Mouse (Mus musculus) CH12.LX (cell line): ENCODE data around the gene D330045A20Rik. TPM values are rescaled to one million over a fixed set of nuclear protein-coding genes. Genes with fewer than 3 reads are reported as not detected.
A peak's percentile ranks its signal among the peaks of the same experiment; 100 is the strongest.
"Not testable (repeated sequence)": the region's sequence is repeated elsewhere in the genome, so short reads cannot be mapped to it uniquely, and the experiment has no call there.

Source experiments
- DNase-seq: peaks from one replicate; pipeline ENCODE4 v3.0.0-alpha.2; 2013; ENCODE audit errors: extremely low read depth
- H3K27ac ChIP-seq: 2 replicates; pipeline ENCODE4 v1.5.1; 2012; ENCODE audit warnings: low read depth, mild to moderate bottlenecking, control low read depth, moderate library complexity; ENCODE audit not compliant: insufficient read depth
- H3K27me3 ChIP-seq: replicated peaks from 2 replicates; pipeline ENCODE3; 2012; ENCODE audit warnings: inconsistent platforms
- H3K36me3 ChIP-seq, 2 experiments: replicated peaks in 1 of 2; 2 replicates each; pipeline versions ENCODE3 to v1.6.1; 2012; ENCODE audit warnings: inconsistent platforms in 1 of 2, low read length in 1 of 2, mild to moderate bottlenecking in 1 of 2, mixed read lengths in 1 of 2, moderate library complexity in 1 of 2; ENCODE audit not compliant: control insufficient read depth in 1 of 2, insufficient read depth in 1 of 2
- H3K4me1 ChIP-seq, 2 experiments: 2 replicates each; pipeline ENCODE4 v1.6.1; 2012; ENCODE audit warnings: inconsistent platforms in 1 of 2, moderate library complexity in 1 of 2; ENCODE audit not compliant: insufficient read depth in 2 of 2, control insufficient read depth in 1 of 2
- H3K4me2 ChIP-seq: 2 replicates; pipeline ENCODE4 v1.6.1; 2012; ENCODE audit warnings: low read depth, mild to moderate bottlenecking, control low read depth; ENCODE audit not compliant: poor library complexity, insufficient read depth, severe bottlenecking
- H3K4me3 ChIP-seq, 3 experiments: fragments of 150-350 bp in 1 of 3; sonication (generic) in 1 of 3; replicated peaks in 1 of 3; 2 replicates each; pipeline versions ENCODE3 to v1.5.1; 2011 to 2012; ENCODE audit warnings: low read depth in 2 of 3, low read length in 2 of 3, mild to moderate bottlenecking in 2 of 3, moderate library complexity in 2 of 3, control low read depth in 1 of 3, improper control_type of control experiment in 1 of 3, inconsistent platforms in 1 of 3, mixed read lengths in 1 of 3; ENCODE audit not compliant: poor library complexity in 1 of 3
- H3K79me2 ChIP-seq: replicated peaks from 2 replicates; pipeline ENCODE4 v1.6.1; 2012; ENCODE audit warnings: mild to moderate bottlenecking, moderate library complexity; ENCODE audit not compliant: control insufficient read depth, poor library complexity, insufficient read depth, severe bottlenecking; ENCODE audit errors: extremely low read depth
- H3K9ac ChIP-seq: 2 replicates; pipeline ENCODE4 v1.6.1; 2012; ENCODE audit warnings: low read depth, mild to moderate bottlenecking, control low read depth, moderate library complexity; ENCODE audit not compliant: insufficient read depth
- H3K9me3 ChIP-seq: replicated peaks from 2 replicates; pipeline ENCODE3; 2012; ENCODE audit warnings: low read length, inconsistent platforms, mixed read lengths
- CHD1 ChIP-seq: IDR thresholded peaks from 2 replicates; pipeline ENCODE4 v1.6.1; 2012; ENCODE audit warnings: low read depth, low read length, improper control_type of control experiment, inconsistent platforms
- CTCF ChIP-seq, 2 experiments: IDR thresholded peaks in 1 of 2; conservative IDR thresholded peaks in 1 of 2; 2 replicates each; pipeline ENCODE4 v1.5.1; 2011 to 2012; ENCODE audit warnings: low read depth in 2 of 2, low read length in 2 of 2, improper control_type of control experiment in 1 of 2, inconsistent platforms in 1 of 2, mild to moderate bottlenecking in 1 of 2, moderate library complexity in 1 of 2
- E2F4 ChIP-seq: IDR thresholded peaks from 2 replicates; pipeline ENCODE4 v1.6.1; 2011; ENCODE audit warnings: low read depth, low read length, improper control_type of control experiment; ENCODE audit not compliant: insufficient replicate concordance
- EP300 ChIP-seq: IDR thresholded peaks from 2 replicates; pipeline ENCODE4 v1.6.1; 2011; ENCODE audit warnings: low read length, improper control_type of control experiment
- IRF4 ChIP-seq: IDR thresholded peaks from 2 replicates; pipeline ENCODE4 v1.6.1; 2014; ENCODE audit warnings: low read depth, mild to moderate bottlenecking, inconsistent platforms, low read length, improper control_type of control experiment
- MAFK ChIP-seq: IDR thresholded peaks from 2 replicates; pipeline ENCODE4 v1.6.1; 2011; ENCODE audit warnings: low read length, improper control_type of control experiment; ENCODE audit not compliant: insufficient replicate concordance
- MAZ ChIP-seq: IDR thresholded peaks from 2 replicates; pipeline ENCODE4 v1.6.1; 2012; ENCODE audit warnings: low read depth, mild to moderate bottlenecking, inconsistent platforms, low read length, improper control_type of control experiment, moderate library complexity
- MXI1 ChIP-seq: IDR thresholded peaks from 2 replicates; pipeline ENCODE4 v1.6.1; 2011; ENCODE audit warnings: mild to moderate bottlenecking, low read depth, low read length, improper control_type of control experiment
- RAD21 ChIP-seq: IDR thresholded peaks from 2 replicates; pipeline ENCODE4 v1.6.1; 2011; ENCODE audit warnings: low read depth, mild to moderate bottlenecking, low read length, improper control_type of control experiment, moderate library complexity
- RCOR1 ChIP-seq: conservative IDR thresholded peaks from 2 replicates; pipeline ENCODE4 v1.6.1; 2012; ENCODE audit warnings: low read depth, mild to moderate bottlenecking, inconsistent platforms, low read length, improper control_type of control experiment
- SIN3A ChIP-seq: IDR thresholded peaks from 2 replicates; pipeline ENCODE4 v1.6.1; 2012; ENCODE audit warnings: low read length, improper control_type of control experiment, inconsistent platforms
- SMC3 ChIP-seq: IDR thresholded peaks from 2 replicates; pipeline ENCODE4 v1.6.1; 2011; ENCODE audit warnings: low read depth, low read length, improper control_type of control experiment
- TBP ChIP-seq: conservative IDR thresholded peaks from 2 replicates; pipeline ENCODE4 v1.6.1; 2011; ENCODE audit warnings: low read depth, low read length, improper control_type of control experiment
- USF1 ChIP-seq: IDR thresholded peaks from 2 replicates; pipeline ENCODE4 v1.6.1; 2014; ENCODE audit warnings: low read depth, mild to moderate bottlenecking, inconsistent platforms, low read length, improper control_type of control experiment
- ZC3H11A ChIP-seq: IDR thresholded peaks from 2 replicates; pipeline ENCODE4 v1.6.1; 2012; ENCODE audit warnings: low read depth, mild to moderate bottlenecking, inconsistent platforms, low read length, improper control_type of control experiment
- dilution Hi-C: fragments of 300-500 bp; cut with MboI; formaldehyde crosslinking; loops from 2 replicates; pipeline ENCODE4 v1.14.3; 2020; ENCODE audit warnings: low sequenced_read_pairs; ENCODE audit not compliant: extremely low pct_unique_long_range_greater_than_20kb, extremely low pct_ligation_motif_present
- in situ Hi-C: fragments of 300-500 bp; cut with MboI; formaldehyde crosslinking; loops from 3 replicates; pipeline ENCODE4 v1.14.3; 2019; ENCODE audit warnings: low sequenced_read_pairs, low pct_ligation_motif_present, low pct_unique_long_range_greater_than_20kb, mixed read lengths
- polyA plus RNA-seq: library from polyadenylated mRNA; unstranded; fragments of >175 nt; gene quantifications from 2 replicates; pipeline ENCODE4 v1.2.1, GENCODE M21; 2012; ENCODE audit warnings: low read depth; ENCODE audit not compliant: insufficient read length
- total RNA-seq, 2 experiments: library from RNA; depleted of rRNA; stranded (reverse); fragments of 300-350 nt in 1 of 2; fragments of >200 nt in 1 of 2; gene quantifications; 2 replicates each; pipeline ENCODE4 v1.2.3; 2012 to 2014

Gene D330045A20Rik
- total and polyA plus RNA-seq, 3 experiments = not detected

- H3K4me3 ChIP-seq, H3K27ac ChIP-seq, in situ Hi-C loops, H3K4me2 ChIP-seq, H3K4me1 ChIP-seq, H3K9me3 ChIP-seq, H3K9ac ChIP-seq, H3K79me2 ChIP-seq, H3K27me3 ChIP-seq, dilution Hi-C loops, H3K36me3 ChIP-seq: not testable (repeated sequence)
- TF ChIP-seq RAD21 (peak; percentile 15; the same call in 1 of the 2 replicates), SMC3 (peak; percentile 16; the same call in 1 of the 2 replicates), CTCF (conservative IDR thresholded peaks at IDR 0.05 in 1 of 2, IDR thresholded peaks at IDR 0.05 in 1 of 2; ENCODE audit: low read depth in 2 of 2, low read length in 2 of 2) (peak in 1 of 2 experiments; percentile 33; a peak in 2 of 4 replicates)
- DNase-seq = peak; percentile 12
Observed at GRCm38 (mm10) chrX:139441057-139441456, 39.1 kb upstream of the D330045A20Rik start.

GRCm38 (mm10) chrX:139456812-139457211 is 23.4 kb upstream of the D330045A20Rik start:
- in situ Hi-C loops (no loop called here), dilution Hi-C loops (no loop called here)
- TF ChIP-seq USF1 (no peak), EP300 (no peak)

GRCm38 (mm10) chrX:139482083-139482482 is 1.9 kb downstream of the D330045A20Rik start:
- H3K27me3 ChIP-seq = no peaks in the 10 kb centered on the region
- no peaks in the 10 kb centered on the region for H3K36me3 ChIP-seq
- no peak for DNase-seq
- H3K4me2 ChIP-seq = no peak overlapping the region
- H3K79me2 ChIP-seq = no peaks in the 10 kb centered on the region
- no peak overlapping the region for H3K4me3 ChIP-seq
- no peak overlapping the region for H3K27ac ChIP-seq
- TF ChIP-seq SIN3A (no peak), IRF4 (no peak), E2F4 (no peak), CHD1 (no peak), TBP (no peak), MXI1 (no peak), RCOR1 (no peak), MAZ (no peak), MAFK (no peak), ZC3H11A (no peak)
- dilution Hi-C loops = no loop called here
- no peaks in the 10 kb centered on the region for H3K9me3 ChIP-seq
- in situ Hi-C loops = no loop called here
- H3K4me1 ChIP-seq = peaks cover 2 to 10% of the 10 kb centered on the region in 2 experiments; a peak in 3 of 4 replicates
- H3K9ac ChIP-seq = no peak overlapping the region

More at GRCm38 (mm10) chrX:139456812-139457211, 23.4 kb upstream of the D330045A20Rik start:
- DNase-seq = no peak
- Histone ChIP-seq H3K4me2 (no peak overlapping the region), H3K79me2 (no peaks in the 10 kb centered on the region), H3K27ac (no peak overlapping the region), H3K9me3 (no peaks in the 10 kb centered on the region), H3K4me1 (no peaks in the 10 kb centered on the region), H3K4me3 (no peak overlapping the region), H3K36me3 (no peaks in the 10 kb centered on the region), H3K9ac (no peak overlapping the region), H3K27me3 (no peaks in the 10 kb centered on the region)
